Mouse (Mus musculus): Measurements from ENCODE around the gene Gm48552.

DNA sequence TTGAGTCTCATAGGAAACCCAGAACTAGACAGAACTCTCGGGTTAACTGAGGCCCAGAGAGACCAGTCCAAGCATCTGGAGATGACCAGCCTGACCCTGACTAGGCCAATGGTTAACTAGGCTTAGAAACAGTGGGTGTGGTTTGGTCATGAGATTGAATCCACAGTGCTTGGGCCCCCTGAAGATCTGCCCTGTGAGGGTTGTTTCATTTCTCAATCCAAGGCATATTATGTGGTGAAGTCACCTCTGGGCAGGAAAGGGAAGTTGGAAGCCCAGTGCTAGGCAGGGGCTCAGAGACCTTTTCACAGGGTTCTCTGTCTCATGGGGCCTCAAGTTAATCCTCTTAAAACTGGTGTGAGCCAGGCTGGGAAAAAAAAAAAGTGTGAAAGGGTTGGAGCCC lies 30.0 kb upstream of the Gm48552 start:
- TF ChIP-seq POLR2A (IDR thresholded peaks at IDR 0.05; ENCODE audit: borderline replicate concordance, control insufficient read depth, low read depth, low read length) (no peak), CTCF (IDR thresholded peaks at IDR 0.05; ENCODE audit: control insufficient read depth, insufficient read depth, low read length) (no peak)

Data from bone marrow, adult 2 months (tissue).